Mouse (Mus musculus): ENCODE measurements around the gene Gm17727. TPM values are rescaled to one million over a fixed set of nuclear protein-coding genes. Genes with fewer than 3 reads are reported as not detected.
"Not testable (repeated sequence)": the region's sequence is repeated elsewhere in the genome, so short reads cannot be mapped to it uniquely, and the experiment has no call there.

Gene Gm17727
- polyA plus RNA-seq (2011; ENCODE audit: insufficient read length, low read depth, missing spikeins): not detected in 2 replicates

DNA sequence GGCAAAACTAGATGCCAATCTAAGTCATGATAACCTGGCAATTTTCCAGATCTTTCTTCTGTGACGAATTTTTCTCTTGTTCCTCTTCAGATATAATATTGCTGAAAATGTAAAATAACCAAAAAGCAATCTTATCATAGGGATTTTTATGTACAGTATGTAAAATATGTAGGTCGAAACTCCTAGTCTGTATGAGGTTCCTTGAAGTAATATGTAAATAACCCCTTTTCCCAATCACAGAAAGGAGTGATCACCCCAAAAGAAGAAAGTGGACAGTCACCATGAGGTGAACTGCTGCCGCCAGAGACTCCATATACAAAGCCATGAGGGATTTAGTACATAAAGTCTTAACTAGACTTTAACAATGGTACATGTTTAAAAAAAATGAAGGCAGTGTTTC lies at the start of gene Gm17727:
TSS of gene Gm17727 (minus strand) at position 101 of the 400 bp plus-strand sequence.
- TF ChIP-seq POLR2A (IDR thresholded peaks at IDR 0.05; ENCODE audit: low read depth, low read length) (no peak), CTCF (IDR thresholded peaks at IDR 0.05; ENCODE audit: borderline replicate concordance, insufficient read depth, low read length) (no peak)
- H3K4me1 ChIP-seq (ENCODE audit: control insufficient read depth, insufficient read depth, low read length): no peaks in the 10 kb centered on the region
- H3K4me3 ChIP-seq (ENCODE audit: insufficient read depth, low read length): no peak within 1 kb of the TSS
- no peak within 1 kb of the TSS for H3K27ac ChIP-seq (ENCODE audit: insufficient read depth, low read length)

GRCm38 (mm10) chr9:35817881-35818280 lies 40.0 kb upstream of the Gm17727 start:
- not testable (repeated sequence) for H3K4me1 ChIP-seq (ENCODE audit: control insufficient read depth, insufficient read depth, low read length); H3K27ac ChIP-seq (ENCODE audit: insufficient read depth, low read length); H3K4me3 ChIP-seq (ENCODE audit: insufficient read depth, low read length)

- TF ChIP-seq POLR2A (IDR thresholded peaks at IDR 0.05; ENCODE audit: low read depth, low read length): no peak
- no peak for TF ChIP-seq CTCF (IDR thresholded peaks at IDR 0.05; ENCODE audit: borderline replicate concordance, insufficient read depth, low read length)
- Histone ChIP-seq H3K4me1 (ENCODE audit: control insufficient read depth, insufficient read depth, low read length) (no peaks in the 10 kb centered on the region), H3K27ac (ENCODE audit: insufficient read depth, low read length) (no peak overlapping the region), H3K4me3 (ENCODE audit: insufficient read depth, low read length) (no peak overlapping the region)
Measured at GRCm38 (mm10) chr9:35798146-35798545, 20.2 kb upstream of the Gm17727 start.

DNA sequence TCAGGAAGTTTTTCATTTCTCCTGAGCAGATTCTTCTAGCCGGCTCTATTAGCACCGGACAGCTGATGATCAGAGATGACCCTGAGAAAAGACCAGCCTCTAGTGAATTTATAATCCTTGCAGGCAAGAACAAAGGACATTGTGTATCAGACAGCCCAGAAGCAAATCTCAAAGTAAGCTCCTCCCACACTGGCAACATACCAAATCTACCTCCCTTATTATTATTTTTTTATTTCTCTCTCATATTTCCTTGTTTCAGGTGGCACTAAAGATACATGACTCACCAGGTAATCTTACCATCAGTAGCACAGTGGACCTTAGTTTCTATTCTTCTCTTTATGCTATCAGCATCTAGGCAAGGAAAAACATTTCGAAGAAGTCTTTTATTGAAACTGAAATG lies 12.1 kb upstream of the Gm17727 start, which contains the start of the genes Gm27235 and D730048I06Rik:
TSS of gene Gm27235 (minus strand) at position 101 of the 400 bp plus-strand sequence.
TSS of gene D730048I06Rik (minus strand) at position 112 of the 400 bp plus-strand sequence.
- H3K4me1 ChIP-seq (ENCODE audit: control insufficient read depth, insufficient read depth, low read length): no peaks in the 10 kb centered on the region
- H3K27ac ChIP-seq (ENCODE audit: insufficient read depth, low read length): no peak within 1 kb of the TSS
- H3K4me3 ChIP-seq (ENCODE audit: insufficient read depth, low read length): no peak within 1 kb of the TSS
- no peak for TF ChIP-seq POLR2A (IDR thresholded peaks at IDR 0.05; ENCODE audit: low read depth, low read length)
- no peak for TF ChIP-seq CTCF (IDR thresholded peaks at IDR 0.05; ENCODE audit: borderline replicate concordance, insufficient read depth, low read length)

DNA sequence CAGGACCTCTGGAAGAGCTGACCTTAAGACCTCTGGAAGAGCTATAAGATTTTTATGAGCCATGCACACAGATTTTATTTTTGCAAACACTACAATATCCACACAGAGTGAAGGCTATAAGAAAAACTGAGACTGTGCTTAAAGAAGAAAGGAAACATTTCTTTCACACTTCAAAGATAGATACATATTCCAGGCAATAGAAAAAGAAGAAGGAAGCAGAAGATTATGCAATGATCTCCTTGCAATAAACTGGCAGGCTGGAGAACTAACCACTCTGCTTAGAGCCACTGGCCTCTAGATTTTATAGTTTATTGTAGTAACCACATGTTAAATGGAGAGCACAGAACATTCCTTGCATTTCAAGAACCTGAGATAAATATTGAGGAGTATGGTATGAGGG lies 21.1 kb downstream of the Gm17727 start:
- no peak overlapping the region for H3K27ac ChIP-seq (ENCODE audit: insufficient read depth, low read length)
- TF ChIP-seq POLR2A (IDR thresholded peaks at IDR 0.05; ENCODE audit: low read depth, low read length) (no peak), CTCF (IDR thresholded peaks at IDR 0.05; ENCODE audit: borderline replicate concordance, insufficient read depth, low read length) (no peak)
- no peak overlapping the region for H3K4me3 ChIP-seq (ENCODE audit: insufficient read depth, low read length)
- H3K4me1 ChIP-seq (ENCODE audit: control insufficient read depth, insufficient read depth, low read length): no peaks in the 10 kb centered on the region

GRCm38 (mm10) chr9:35740749-35741148 lies 37.2 kb downstream of the Gm17727 start, which contains the start of gene Gm17677:
Gene Gm17677, plus strand, starts transcription at chr9:35741049.
- Histone ChIP-seq H3K4me3 (ENCODE audit: insufficient read depth, low read length) (no peak within 1 kb of the TSS), H3K27ac (ENCODE audit: insufficient read depth, low read length) (no peak within 1 kb of the TSS), H3K4me1 (ENCODE audit: control insufficient read depth, insufficient read depth, low read length) (no peaks in the 10 kb centered on the region)
- no peak for TF ChIP-seq CTCF (IDR thresholded peaks at IDR 0.05; ENCODE audit: borderline replicate concordance, insufficient read depth, low read length)
- no peak for TF ChIP-seq POLR2A (IDR thresholded peaks at IDR 0.05; ENCODE audit: low read depth, low read length)

Other genes starting within 250 kb of the Gm17727 start
- gene Ddx25, start 219.6 kb downstream of the Gm17727 start, polyA plus RNA-seq (2011; ENCODE audit: insufficient read length, low read depth, missing spikeins): 0.26 and 0.28 TPM in 2 replicates
- gene Pus3, start 219.5 kb downstream of the Gm17727 start, polyA plus RNA-seq (2011; ENCODE audit: insufficient read length, low read depth, missing spikeins): 9.6 and 12.7 TPM in 2 replicates
- 0.23 and 0.53 TPM in 2 replicates for gene Pate2, start 207.8 kb downstream of the Gm17727 start, polyA plus RNA-seq (2011; ENCODE audit: insufficient read length, low read depth, missing spikeins)
- 11.2 and 12.9 TPM in 2 replicates for gene Hyls1, start 207.7 kb downstream of the Gm17727 start, polyA plus RNA-seq (2011; ENCODE audit: insufficient read length, low read depth, missing spikeins)
- not detected in 2 replicates for gene Pate4, start 166.2 kb downstream of the Gm17727 start, polyA plus RNA-seq (2011; ENCODE audit: insufficient read length, low read depth, missing spikeins)
- gene Pate3, start 129.9 kb downstream of the Gm17727 start, polyA plus RNA-seq (2011; ENCODE audit: insufficient read length, low read depth, missing spikeins): not detected in 2 replicates
- gene Pate1, start 90.7 kb downstream of the Gm17727 start, polyA plus RNA-seq (2011; ENCODE audit: insufficient read length, low read depth, missing spikeins): not detected in 2 replicates
- gene Gm17677, start 37.1 kb downstream of the Gm17727 start, polyA plus RNA-seq (2011; ENCODE audit: insufficient read length, low read depth, missing spikeins): not detected in 2 replicates
- not detected in 2 replicates for gene Gm27235, start 12.0 kb upstream of the Gm17727 start, polyA plus RNA-seq (2011; ENCODE audit: insufficient read length, low read depth, missing spikeins)
- not detected in 2 replicates for gene D730048I06Rik, start 12.0 kb upstream of the Gm17727 start, polyA plus RNA-seq (2011; ENCODE audit: insufficient read length, low read depth, missing spikeins)
- gene 9230110F15Rik, start 66.0 kb upstream of the Gm17727 start, polyA plus RNA-seq (2011; ENCODE audit: insufficient read length, low read depth, missing spikeins): not detected in 2 replicates
- not detected in 2 replicates for gene 9230113P08Rik, start 130.3 kb upstream of the Gm17727 start, polyA plus RNA-seq (2011; ENCODE audit: insufficient read length, low read depth, missing spikeins)

Measured in embryonic fibroblast, embryonic 13.5 days (primary cell).